Mouse (Mus musculus) left cerebral cortex, postnatal 25 days (tissue): ENCODE measurements around the gene Lgi1. TPM values are rescaled to one million over a fixed set of nuclear protein-coding genes. Genes with fewer than 3 reads are reported as not detected.

ENCODE experiments used
- DNase-seq, 2 experiments: peaks; one replicate each; pipeline ENCODE4 v3.0.0; 2022; ENCODE audit warnings: low spot score in 2 of 2, mixed read lengths in 1 of 2
- intact Hi-C: fragments of 180-260 bp; cut with DNase I; formaldehyde crosslinking; loops from one replicate; pipeline ENCODE4 v1.15.1; 2025
- total RNA-seq, 2 experiments: library from RNA; stranded (reverse); gene quantifications; 2 replicates each; pipeline ENCODE4 v1.2.3; 2021

The Lgi1 gene
- total RNA-seq, 2 experiments from 2014 or later = 141 to 144 TPM

DNA sequence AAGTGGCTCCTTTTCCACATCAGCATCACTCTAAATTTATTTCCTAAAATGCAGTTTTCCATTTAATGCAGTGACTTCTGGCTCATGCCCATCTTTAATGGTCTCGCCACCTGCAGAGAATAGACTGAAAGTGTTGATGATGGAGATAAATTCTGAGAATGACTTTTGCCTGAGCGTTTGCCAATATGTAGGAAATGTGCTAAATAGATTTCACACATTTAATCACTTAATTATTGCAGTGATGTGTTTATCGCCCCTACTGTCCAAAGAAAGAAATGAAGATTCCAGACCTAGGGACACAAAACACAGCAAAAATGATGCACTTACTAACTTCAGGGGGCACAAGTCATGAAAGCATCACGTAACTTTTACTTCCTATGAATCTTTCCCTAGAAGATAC is 54.8 kb downstream of the Lgi1 start:
- DNase-seq = no peak
- intact Hi-C loops = no loop called here

DNA sequence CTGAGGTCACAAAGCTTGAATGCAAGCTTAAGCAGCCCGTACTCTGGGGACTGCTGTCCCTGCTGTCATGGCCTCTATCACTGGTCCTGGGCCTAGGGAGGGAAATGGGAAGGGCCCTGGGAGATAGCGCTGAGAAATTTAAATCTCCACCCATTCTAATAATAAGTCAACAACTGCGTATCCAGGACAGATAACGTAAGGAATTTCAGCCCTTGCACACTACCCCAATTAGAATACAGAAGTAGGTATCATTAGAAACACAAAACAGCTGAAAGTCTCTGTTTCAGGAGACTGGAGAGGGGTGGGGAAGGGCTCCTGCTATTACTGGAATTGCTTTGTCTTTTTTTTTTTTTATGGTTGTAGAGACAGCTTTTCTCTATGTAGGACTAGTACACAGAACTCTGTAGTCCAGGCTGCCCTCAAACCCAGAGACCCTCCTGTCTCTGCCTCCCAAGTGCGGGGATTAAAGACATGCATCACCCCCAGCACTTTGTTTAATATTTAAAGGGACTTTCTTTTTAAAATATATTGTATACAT is 56.4 kb downstream of the Lgi1 start:
- DNase-seq = no peak
- intact Hi-C loops = loop anchor here (5.0 kb wide), 1 partner anchor 53 kb away; no protein-coding TSS in a partner anchor

DNA sequence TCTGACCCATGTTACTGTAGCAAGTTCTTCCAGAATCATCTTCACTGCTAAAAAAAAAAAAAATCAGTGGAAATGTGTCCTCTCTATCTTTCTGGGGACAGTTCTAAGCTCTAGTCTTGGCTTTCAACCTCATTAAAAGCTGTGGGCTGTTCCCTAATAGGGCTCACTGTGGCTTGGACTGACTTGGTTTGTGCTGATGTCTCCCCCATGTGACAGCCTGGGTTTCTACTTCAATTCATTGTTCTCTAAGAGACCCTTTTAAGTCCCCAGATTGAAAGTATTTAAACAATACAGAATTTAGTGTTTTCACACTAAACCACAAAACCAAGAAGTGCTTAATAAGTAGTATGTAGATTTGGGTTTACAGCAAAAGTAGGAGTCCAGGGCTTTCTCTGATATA is 59.4 kb downstream of the Lgi1 start:
- intact Hi-C loops = loop anchor here (1.0 to 5.0 kb wide), 3 partner anchors 56 to 99 kb away; partner anchors contain the start of gene Fra10ac1

DNA sequence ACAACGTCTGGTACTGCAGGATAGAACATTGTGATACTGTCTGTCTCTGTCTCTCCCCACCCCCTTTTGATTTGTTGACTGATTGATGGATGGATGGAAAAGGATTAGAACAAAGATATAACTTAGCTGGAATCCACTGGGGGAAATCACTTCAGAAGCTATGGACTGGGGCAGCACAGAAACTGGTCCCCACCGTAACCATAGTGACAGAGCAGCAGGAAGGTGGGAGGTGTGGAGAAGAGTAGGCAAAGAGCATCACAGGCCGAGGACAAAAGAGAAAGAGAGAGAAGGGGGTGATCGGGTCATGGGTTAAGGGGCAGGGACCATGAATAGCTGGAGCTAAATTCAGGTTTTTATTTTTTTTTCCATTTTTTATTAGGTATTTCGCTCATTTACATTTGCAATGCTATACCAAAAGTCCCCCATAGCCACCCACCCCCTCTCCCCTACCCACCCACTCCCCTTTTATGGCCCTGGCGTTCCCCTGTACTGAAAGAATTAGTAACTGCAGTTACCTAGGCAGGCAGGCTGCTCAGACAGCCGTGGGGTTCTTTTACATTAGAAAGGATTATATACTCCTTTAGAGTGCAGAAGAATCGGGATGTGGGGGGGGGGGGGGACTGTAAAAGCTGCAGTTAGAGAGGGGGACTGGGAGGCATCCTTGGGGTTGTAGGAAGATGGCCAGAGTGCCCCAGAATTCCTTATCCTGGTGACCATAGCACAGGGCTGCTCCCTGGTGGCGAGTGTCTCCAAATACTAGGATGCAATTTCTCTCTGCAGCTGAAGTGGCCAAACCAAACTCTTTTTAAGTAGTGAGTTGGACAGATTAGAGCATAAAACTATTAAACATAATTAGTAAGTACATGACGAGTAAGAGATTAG is 60.1 kb downstream of the Lgi1 start:
- intact Hi-C loops = loop anchor here (1.0 to 5.0 kb wide), 3 partner anchors 57 to 100 kb away; partner anchors contain the start of gene Fra10ac1
- peak in 1 of 2 experiments; percentile 40 for DNase-seq

More for the DNA sequence above, 59.4 kb downstream of the Lgi1 start:
- no peak for DNase-seq

DNA sequence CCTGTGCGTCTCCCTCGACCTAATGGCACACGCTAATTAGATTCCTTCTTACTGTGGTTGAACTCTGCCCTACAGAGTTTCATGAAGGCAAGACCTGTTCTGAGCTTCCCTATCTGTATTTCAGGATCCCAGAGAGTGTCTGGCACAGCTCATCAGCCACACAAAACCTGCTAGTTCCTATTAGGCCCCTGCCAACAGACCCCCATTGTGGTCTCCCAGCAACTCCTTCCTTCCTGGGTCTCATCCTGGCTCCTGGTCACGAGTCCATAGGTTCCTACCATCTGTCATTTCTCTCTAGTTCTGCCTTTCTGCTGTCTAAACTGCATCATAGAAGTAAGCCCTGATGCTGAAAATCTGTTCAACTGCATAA is 60.7 kb downstream of the Lgi1 start:
- intact Hi-C loops = loop anchor here (2.0 kb wide), 1 partner anchor 70 kb away; no protein-coding TSS in a partner anchor
- DNase-seq = no peak

DNA sequence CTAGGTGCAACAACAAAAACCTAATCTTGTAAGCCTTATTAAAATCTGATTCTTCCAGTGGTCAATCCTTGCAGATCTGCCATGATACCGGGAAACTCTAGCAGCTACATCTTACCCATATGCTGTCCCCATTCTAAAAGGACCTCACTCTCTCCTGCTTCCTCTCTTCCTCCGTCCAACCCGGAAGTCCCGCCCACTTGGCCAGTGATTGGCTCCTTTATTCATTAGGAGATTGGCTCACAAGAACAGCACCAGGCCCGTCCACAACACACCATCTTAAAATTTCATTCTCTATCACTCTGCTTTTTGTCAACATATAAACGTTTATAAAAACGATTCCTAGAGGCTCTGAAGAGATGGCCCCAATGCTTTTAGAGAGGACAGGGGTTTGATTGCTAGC is 61.5 kb downstream of the Lgi1 start:
- intact Hi-C loops = loop anchor here (2.0 kb wide), 1 partner anchor 71 kb away; no protein-coding TSS in a partner anchor
- DNase-seq = no peak

DNA sequence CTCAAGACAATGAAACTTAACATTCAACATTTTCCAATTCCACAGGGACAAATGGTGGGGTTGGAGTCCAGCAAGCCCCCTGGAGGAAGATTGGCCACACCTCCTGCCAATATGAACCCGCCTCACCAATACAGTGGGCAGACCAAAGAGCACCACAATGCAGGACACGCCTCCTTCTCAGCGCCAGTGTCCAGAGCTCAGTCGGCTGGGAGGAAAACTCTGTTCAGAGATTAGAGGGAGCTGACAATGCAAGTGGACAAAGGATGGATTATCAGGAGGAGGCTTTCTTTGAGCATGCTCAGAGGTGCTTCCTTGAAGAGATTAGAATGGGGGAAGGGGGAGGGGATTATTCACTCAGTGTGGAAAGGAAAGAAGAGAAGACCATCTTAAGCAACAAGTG is 62.7 kb downstream of the Lgi1 start:
- DNase-seq = no peak
- intact Hi-C loops = no loop called here

DNA sequence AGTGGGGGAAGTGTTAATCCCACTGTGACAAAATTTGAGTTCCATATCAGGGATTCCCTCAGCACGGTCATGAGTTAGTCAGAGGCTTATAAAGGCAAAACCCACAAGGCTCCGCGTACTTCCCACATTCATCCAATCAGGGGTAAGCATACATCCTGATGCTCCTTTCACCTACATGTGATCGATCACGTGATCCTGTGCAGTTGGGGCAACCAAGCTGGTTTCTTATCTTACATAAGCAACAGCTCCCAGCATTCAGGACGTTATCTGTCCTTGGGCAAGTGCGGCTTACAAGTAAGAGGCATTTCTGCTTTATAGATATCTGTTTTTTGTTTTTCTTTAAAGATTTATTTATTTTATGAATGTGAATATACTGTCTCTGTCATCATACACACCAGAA is 63.7 kb downstream of the Lgi1 start:
- no peak for DNase-seq
- intact Hi-C loops = no loop called here

DNA sequence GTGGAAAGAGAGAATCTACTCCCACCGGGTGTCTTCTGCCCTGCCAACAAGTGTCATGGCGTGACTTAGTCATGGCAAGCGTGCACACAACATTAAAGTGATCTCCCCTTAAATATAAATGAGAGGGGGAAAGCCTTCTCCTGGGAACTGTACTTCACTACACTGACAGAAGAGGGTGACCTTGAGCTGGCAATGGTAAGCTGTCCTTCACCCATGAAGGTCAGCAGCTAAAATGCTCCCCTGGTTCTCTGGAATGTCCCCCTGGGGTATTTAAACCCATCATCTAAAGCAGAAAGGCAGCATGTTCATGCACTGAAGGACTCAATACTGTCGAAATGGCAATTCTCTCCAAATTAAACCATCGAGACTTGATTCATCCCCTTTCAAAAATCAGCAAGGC is 64.9 kb downstream of the Lgi1 start:
- intact Hi-C loops = no loop called here
- no peak for DNase-seq

DNA sequence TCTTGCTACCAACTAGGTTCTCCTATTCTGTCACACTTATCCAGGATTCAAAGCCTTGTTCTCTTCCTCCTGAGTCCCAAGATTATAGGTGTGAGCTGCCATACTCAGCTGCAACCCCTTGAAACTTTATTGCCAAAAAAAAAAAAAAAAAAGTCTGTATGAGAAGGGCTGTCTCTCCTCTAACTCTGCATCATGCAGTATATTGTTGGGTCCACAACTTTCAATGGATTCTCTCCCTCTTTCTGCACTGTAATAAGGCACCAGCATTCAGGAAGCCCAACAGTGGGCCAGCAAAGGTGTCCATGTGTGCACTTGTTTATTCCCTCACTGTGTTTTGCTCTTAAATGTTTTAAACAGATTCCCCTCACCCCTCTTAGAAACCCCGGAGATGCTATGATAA is 66.7 kb downstream of the Lgi1 start:
- intact Hi-C loops = loop anchor here (5.0 kb wide), 1 partner anchor 124 kb away; no protein-coding TSS in a partner anchor
- no peak for DNase-seq

DNA sequence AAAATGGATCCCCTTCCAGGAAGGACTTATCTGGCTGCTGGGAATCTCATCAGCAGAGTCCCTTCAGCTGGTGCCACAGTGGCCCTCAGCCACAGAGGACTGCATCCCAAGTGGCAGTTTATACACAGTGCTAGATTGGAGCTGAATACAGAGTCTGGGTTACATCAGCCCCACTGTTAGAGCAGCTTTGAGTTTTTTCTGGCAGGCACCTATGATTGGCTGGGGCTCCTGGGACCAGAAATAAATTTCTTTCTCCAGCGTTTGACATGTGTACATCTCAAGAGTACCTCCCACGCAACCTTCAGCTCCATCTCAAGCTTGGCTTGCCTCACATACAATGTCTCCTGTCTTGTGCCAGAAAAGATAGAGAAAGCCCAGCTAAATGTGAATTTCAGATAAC is 67.9 kb downstream of the Lgi1 start:
- intact Hi-C loops = loop anchor here (5.0 kb wide), 1 partner anchor 125 kb away; no protein-coding TSS in a partner anchor
- DNase-seq = peak; percentile 40 to 78

DNA sequence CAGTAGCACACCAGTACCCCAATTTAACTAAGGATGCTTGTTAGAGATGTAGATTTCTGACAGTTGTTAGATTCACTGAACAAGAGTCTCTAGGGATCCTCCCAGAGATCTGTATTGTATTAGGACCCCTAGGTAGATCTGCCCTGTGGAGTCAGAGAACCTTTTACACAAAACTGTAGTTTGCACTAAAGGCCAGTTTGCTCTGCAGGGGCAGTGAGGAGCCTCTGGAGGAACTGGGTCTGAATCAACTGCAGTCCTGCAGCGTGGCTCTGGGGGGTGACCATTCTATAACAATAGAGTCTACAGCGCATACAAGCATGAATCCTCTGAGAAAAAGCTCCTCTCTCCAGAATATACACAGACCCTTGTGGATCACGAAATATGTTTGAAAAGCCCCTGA is 68.5 kb downstream of the Lgi1 start:
- no peak for DNase-seq
- intact Hi-C loops = loop anchor here (5.0 kb wide), 1 partner anchor 126 kb away; no protein-coding TSS in a partner anchor

DNA sequence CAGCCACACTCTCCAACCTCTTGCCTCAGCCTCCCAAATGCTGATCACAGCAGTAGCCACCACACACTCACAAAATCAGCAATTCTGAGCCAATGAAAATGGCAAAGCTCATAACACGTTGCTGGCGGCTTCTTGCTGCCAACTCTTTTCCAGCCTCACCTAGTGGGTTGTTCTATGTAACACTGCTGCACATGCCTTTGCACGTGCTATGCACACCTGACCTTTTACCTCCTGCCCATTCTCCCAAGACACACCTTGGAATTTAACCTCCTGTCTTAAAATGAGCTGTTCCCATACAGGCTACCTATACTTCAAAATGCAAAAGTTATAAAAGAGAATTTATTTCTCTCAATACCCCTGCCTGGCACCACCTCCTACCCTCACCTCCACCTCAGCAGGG is 72.2 kb downstream of the Lgi1 start:
- intact Hi-C loops = no loop called here
- DNase-seq = no peak

DNA sequence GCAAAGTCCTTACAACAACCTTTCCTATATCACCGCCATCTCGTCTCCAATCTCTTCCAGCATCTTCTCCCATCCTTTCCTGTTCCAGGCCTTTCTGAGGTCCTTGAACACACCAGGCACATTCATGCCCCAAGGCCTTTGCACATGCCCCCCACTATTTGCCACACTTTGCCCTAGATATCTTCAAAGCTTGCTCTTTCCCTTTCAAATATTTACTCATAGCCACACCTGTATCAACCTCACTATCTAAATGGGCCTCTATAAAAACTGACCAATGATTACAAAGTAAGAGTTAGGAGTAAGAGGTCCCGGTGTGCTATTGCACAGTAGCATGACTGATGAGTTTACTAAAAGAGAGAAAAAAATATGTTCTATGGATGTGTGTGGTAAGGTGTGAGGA is 73.0 kb downstream of the Lgi1 start:
- intact Hi-C loops = no loop called here
- no peak for DNase-seq

DNA sequence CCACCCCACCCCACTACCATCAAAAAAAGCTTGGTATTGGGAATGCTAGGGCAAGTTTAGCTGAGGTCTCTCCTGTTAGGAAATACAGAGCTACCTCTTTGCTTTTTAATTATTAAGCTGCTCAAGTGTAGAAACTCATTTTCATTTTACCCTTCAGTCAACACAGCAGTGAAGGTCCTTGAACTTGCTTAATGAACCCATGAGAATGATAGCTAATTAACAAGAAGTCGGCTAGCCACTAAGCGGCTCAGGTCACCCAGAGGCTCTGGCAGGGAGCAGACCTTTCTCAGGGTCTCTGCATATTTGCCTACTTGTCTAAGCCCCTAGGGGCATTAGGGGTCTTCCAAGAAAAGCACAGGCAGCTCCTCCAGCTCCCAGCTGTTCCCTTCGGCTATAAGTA is 75.4 kb downstream of the Lgi1 start:
- intact Hi-C loops = no loop called here

DNA sequence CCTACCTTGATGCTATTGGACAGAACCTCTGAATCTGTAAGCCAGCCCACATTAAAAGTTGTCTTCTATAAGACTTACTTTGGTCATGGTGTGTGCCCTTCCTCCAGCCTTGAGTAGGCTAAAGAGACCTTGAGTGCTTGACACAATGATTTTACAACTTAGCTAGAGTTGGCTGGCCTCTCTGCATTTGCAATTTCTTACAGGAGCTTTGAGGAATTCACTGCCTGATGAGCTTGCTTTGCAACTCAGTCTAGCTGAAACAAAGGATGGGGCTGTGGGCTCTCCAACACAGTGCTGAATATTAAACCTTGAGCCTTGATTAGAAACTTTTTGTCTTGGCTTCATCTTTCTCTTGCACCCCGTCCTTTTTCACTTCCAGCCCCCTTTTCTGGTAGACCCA is 78.9 kb downstream of the Lgi1 start:
- intact Hi-C loops = no loop called here
- no peak for DNase-seq

More for the DNA sequence above, 75.4 kb downstream of the Lgi1 start:
- DNase-seq = no peak

DNA sequence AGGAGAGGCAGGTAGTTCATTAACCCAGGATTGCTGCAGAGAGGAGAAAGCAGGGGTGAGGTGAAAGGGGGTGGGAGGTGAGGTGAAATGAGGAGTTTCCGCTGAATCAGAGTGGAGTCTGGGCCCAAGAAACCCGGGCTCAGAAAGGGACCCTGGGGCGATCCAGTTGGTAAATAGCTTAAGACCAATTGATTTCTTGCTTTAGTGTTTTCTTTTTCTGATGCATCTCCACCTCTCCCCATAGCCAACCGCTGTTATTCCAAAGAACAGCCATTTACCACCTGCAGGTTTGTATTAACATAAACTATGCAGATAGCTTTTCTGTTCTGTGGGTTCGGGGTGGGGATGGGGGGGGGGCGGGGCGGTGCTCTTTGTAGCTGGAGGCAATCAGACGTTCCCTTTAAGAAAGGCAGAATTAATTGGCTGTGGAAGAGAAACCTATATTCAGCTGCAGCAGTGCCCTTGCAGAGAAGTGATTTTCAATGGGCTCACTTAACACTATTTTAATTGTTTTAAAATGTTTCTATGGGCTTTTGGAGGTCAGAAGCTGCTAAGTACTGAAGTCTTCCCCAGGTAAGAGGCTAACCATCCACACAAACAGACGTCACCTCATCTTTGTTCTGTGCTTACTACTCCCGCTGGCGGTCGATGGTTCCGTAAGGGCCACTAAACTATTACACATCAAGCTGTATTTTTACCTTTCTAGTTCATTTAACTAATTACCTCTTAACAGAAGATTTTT is 84.1 kb downstream of the Lgi1 start:
- no peak for DNase-seq
- intact Hi-C loops = no loop called here

DNA sequence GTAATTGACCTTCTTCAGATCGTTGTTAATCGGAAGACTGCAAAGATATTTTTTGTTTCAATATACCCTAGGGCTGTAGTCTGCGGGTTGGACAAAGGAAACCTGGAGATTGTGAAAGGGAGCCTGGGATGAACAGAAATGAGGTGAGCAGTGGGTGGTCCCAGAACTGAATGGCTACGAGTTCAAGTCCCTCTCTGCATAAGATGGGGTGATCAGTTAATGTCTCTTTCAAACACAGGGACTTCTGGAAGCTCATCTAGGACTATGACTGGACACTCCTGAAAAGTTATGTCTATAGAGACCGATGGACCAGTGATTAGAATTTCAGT is 84.6 kb downstream of the Lgi1 start:
- DNase-seq = no peak
- intact Hi-C loops = no loop called here

DNA sequence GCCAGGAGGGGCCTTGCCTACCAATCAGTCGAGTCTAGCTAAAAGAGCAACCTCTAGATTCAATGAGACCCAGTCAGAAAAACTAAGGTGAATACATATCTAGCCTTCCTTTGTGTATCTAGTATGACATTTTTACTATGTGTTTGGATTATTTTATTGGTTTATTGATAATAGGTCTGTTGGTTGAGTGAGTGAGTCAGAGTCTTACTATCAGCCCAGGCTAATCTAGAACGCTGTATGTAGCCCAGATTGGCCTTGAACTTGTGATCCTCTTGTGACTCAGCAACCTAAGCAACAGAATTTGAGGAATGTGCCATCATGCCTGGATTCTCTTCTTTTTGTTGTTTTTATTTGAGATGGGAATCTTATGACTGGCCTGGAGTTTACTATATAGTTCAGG is 86.9 kb downstream of the Lgi1 start:
- intact Hi-C loops = loop anchor here (5.0 kb wide), 2 partner anchors 129 to 394 kb away; partner anchors contain the start of gene Fra10ac1
- DNase-seq = no peak

DNA sequence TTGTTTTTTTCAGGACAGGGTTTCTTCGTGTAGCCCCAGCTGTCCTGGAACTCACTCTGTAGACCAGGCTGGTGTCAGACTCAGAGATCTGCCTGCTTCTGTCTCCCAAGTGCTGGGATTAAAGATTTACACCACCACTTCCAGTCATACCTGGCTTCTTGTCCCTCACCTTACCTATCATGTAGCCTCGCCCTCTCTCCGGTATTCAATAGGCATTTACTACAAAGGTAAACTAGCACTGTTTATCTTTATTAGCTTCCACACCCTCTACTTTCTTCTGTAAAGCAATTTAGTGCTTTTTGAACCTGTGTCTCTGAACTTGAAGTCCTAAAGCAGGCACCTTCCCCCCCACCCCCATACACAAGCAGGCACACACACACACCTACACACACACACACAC is 87.4 kb downstream of the Lgi1 start:
- DNase-seq = no peak
- intact Hi-C loops = loop anchor here (1.0 to 5.0 kb wide), 5 partner anchors 98 to 394 kb away; partner anchors contain the start of gene Fra10ac1
